In the genomic region with DNA sequence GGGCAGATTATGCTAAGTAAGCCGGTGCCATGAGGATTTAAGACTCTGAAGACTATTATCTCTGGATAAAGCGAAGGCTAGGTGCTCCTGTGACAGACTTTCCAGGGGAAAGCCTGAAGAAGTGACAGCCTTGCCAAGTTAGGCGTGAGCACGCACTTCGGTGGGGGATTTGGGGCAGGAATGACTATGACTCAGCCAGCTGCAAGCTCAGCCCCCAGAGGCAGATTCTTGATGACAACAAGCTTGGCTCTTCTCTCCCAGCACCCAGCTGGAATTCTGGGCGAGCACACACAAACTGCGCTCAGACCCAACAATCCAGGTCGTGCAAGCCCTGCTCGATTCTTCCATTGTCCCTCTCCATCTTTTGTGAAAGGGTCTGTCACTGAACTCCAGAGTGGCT, we compare ENCODE assay signal across 12 mouse cellular contexts.
A peak's percentile ranks its signal among the peaks of the same experiment; 100 is the strongest.
DNase-seq lines count a peak whose midpoint lies in the region; ATAC-seq and TF ChIP-seq lines count a peak whose summit lies in the region.
"Had no signal": no experiment of that assay in that cellular context is flagged by ENCODE, and none has a peak within 500 bp of the region (broad histone marks: within the 10 kb centered on the region; RNA-seq: fewer than 3 reads in every experiment).

No protein-coding gene starts in this region.

- WGBS in limb, embryonic 14.5 days: 78% methylated on average over 9 of the region's 9 CpGs
- 82% methylated on average over 9 of the region's 9 CpGs for WGBS in intestine, postnatal 0 days

- H3K4me2 ChIP-seq in limb, embryonic 14.5 days (replicated peaks; ENCODE audit: low read depth, low read length, severe bottlenecking): no peak overlapping the region
- no peak overlapping the region for H3K4me2 ChIP-seq in intestine, postnatal 0 days (replicated peaks; ENCODE audit: low read depth)
- H3K4me2 ChIP-seq: neural tube, embryonic 13.5 days had no signal

- 0 out of 2 replicates have a peak, but pooled peaks have one; percentile 30 for ATAC-seq in limb, embryonic 14.5 days (ENCODE audit: low FRiP score, low read depth)
- no peak for ATAC-seq in granulocyte monocyte progenitor cell, adult 5-6 weeks (replicated peaks; ENCODE audit: poor library complexity, severe bottlenecking)
- ATAC-seq in intestine, postnatal 0 days: no peak

- TF ChIP-seq POLR2A in limb, embryonic 14.5 days (IDR thresholded peaks at IDR 0.05; ENCODE audit: borderline replicate concordance, extremely low read depth, insufficient read depth, insufficient read length): no peak

- no peak overlapping the region for H3K27ac ChIP-seq in limb, embryonic 14.5 days (replicated peaks; ENCODE audit: low read depth, low read length)
- no peak overlapping the region for H3K27ac ChIP-seq in intestine, postnatal 0 days (ENCODE audit: low read depth, low read length)
- H3K27ac ChIP-seq: neural tube, embryonic 13.5 days had no signal

- TF ChIP-seq CTCF in intestine, postnatal 0 days (IDR thresholded peaks at IDR 0.05; ENCODE audit: low read depth): no peak

- peaks cover 8% of the 10 kb centered on the region for H3K4me1 ChIP-seq in limb, embryonic 14.5 days (ENCODE audit: control insufficient read depth, insufficient read depth, low read length)
- no peaks in the 10 kb centered on the region for H3K4me1 ChIP-seq in intestine, postnatal 0 days (replicated peaks; ENCODE audit: control insufficient read depth, insufficient read depth, low read length)
- H3K4me1 ChIP-seq: neural tube, embryonic 13.5 days had no signal

- H3K4me3 ChIP-seq in limb, embryonic 14.5 days (replicated peaks; ENCODE audit: low read length): no peak overlapping the region
- no peak overlapping the region for H3K4me3 ChIP-seq in intestine, postnatal 0 days (ENCODE audit: low read depth, low read length)
- H3K4me3 ChIP-seq: neural tube, embryonic 13.5 days had no signal

- H3K9me3 ChIP-seq in limb, embryonic 14.5 days (ENCODE audit: control insufficient read depth, low read length): 0 out of 2 replicates have a peak, but pooled peaks cover 7% of the 10 kb centered on the region
- H3K9me3 ChIP-seq in intestine, postnatal 0 days (ENCODE audit: control insufficient read depth): no peaks in the 10 kb centered on the region; the same call in 1 of the 2 replicates
- H3K9me3 ChIP-seq: neural tube, embryonic 13.5 days had no signal

- peak; percentile 80 for DNase-seq in 3T3-L1 (ENCODE audit: low read depth, low spot score)
- peak; percentile 75 for DNase-seq in NIH3T3 (ENCODE audit: low read depth)
- peak; percentile 23 to 49 for DNase-seq in gastrocnemius, postnatal 4 days (ENCODE audit: low spot score in 2 of 2)
- peak; percentile 15 for DNase-seq in limb, embryonic 14.5 days (ENCODE audit: low spot score)
- no peak for DNase-seq in thymus, postnatal 36 days
- DNase-seq: adrenal gland, postnatal 36 days; cerebellum, postnatal 25 days; kidney, adult 9 months had no signal

- no peak overlapping the region for H3K9ac ChIP-seq in limb, embryonic 14.5 days (ENCODE audit: low read depth, low read length, severe bottlenecking)
- H3K9ac ChIP-seq in intestine, postnatal 0 days (ENCODE audit: low read depth, low read length): no peak overlapping the region
- H3K9ac ChIP-seq: neural tube, embryonic 13.5 days had no signal

- H3K27me3 ChIP-seq in limb, embryonic 14.5 days (ENCODE audit: control insufficient read depth, insufficient read depth, low read length): no peaks in the 10 kb centered on the region
- no peaks in the 10 kb centered on the region for H3K27me3 ChIP-seq in intestine, postnatal 0 days (replicated peaks; ENCODE audit: control insufficient read depth, insufficient read depth, low read length)
- H3K27me3 ChIP-seq: neural tube, embryonic 13.5 days had no signal

- H3K36me3 ChIP-seq in limb, embryonic 14.5 days (ENCODE audit: control insufficient read depth, insufficient read depth, low read length): no peaks in the 10 kb centered on the region
- no peaks in the 10 kb centered on the region for H3K36me3 ChIP-seq in intestine, postnatal 0 days (ENCODE audit: control insufficient read depth, insufficient read depth)
- H3K36me3 ChIP-seq: G1E had no signal

Comparison
In these comparisons a context has a peak if more than half of its experiments do, and no peak if none do; other contexts are left out.
1. DNase-seq: peak in 3T3-L1 (single experiment), NIH3T3 (single experiment), gastrocnemius, postnatal 4 days (2 of 2) and limb, embryonic 14.5 days (single experiment); none in thymus, postnatal 36 days (0 of 2).